Mouse (Mus musculus): Measurements from ENCODE around the gene Phgdh. TPM values are rescaled to one million over a fixed set of nuclear protein-coding genes. Genes with fewer than 3 reads are reported as not detected.

Phgdh gene
- polyA plus RNA-seq, 1 experiment = 30.7 TPM

DNA sequence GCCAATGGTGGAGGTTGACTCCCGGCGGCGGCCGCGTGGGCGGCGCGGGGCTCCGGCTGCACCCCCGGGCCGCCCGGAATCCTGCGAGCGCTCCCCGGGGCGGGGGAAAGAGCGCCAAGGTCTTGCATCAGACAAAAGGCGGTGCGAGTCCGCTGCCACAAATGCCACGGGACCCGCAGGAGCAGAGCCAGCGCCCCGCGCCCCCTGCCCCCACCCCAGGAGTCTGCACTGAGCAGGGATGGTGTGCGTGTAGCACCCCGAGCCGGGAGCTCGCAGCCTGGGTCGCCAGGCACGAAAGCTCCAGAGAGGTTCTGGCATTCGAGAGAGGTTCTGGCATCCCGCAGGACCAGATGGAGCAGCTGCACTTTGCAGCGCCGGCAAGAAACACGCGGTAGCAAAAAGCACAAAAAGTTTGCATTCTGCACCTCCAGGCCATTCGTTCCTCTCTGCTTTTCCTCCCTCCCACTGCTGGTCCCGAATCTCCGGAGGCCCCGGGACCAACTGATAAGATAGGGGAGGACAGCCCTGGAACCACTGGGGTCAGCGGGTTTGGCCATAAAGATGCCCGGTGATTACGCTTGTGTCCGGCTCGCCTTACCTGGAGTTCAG is 589 bp downstream of the Phgdh start:
- under 1% methylated on average over 46 of the region's 46 CpGs for WGBS
- peaks cover 6% of the 10 kb centered on the region; the same call in 1 of the 2 replicates for H3K4me1 ChIP-seq (ENCODE audit: control insufficient read depth, insufficient read depth, low read length)
- no peak for TF ChIP-seq CTCF (IDR thresholded peaks at IDR 0.05; ENCODE audit: control insufficient read depth, insufficient read depth, low read length)
- no peak for TF ChIP-seq POLR2A (IDR thresholded peaks at IDR 0.05; ENCODE audit: borderline replicate concordance, control insufficient read depth, low read depth, low read length)

GRCm38 (mm10) chr3:98338584-98339041 is 1.2 kb downstream of the Phgdh start:
- H3K27ac ChIP-seq (ENCODE audit: control insufficient read depth, insufficient read depth, low read depth, low read length, poor library complexity) = no peak overlapping the region

More for the DNA sequence above, 589 bp downstream of the Phgdh start:
- peak overlapping the region; percentile 61 for H3K4me3 ChIP-seq (replicated peaks; ENCODE audit: control insufficient read depth, low read depth, low read length)
- H3K27ac ChIP-seq (ENCODE audit: control insufficient read depth, insufficient read depth, low read depth, low read length, poor library complexity) = no peak overlapping the region

GRCm38 (mm10) chr3:98336661-98337654 is 2.8 kb downstream of the Phgdh start:
- 53% methylated on average over 22 of the region's 22 CpGs for WGBS
- H3K27ac ChIP-seq (ENCODE audit: control insufficient read depth, insufficient read depth, low read depth, low read length, poor library complexity) = no peak overlapping the region; the same call in 1 of the 2 replicates
- TF ChIP-seq CTCF (IDR thresholded peaks at IDR 0.05; ENCODE audit: control insufficient read depth, insufficient read depth, low read length) (no peak), POLR2A (IDR thresholded peaks at IDR 0.05; ENCODE audit: borderline replicate concordance, control insufficient read depth, low read depth, low read length) (no peak)
- no peak overlapping the region for H3K4me3 ChIP-seq (replicated peaks; ENCODE audit: control insufficient read depth, low read depth, low read length)
- peaks cover 6% of the 10 kb centered on the region; the same call in 1 of the 2 replicates for H3K4me1 ChIP-seq (ENCODE audit: control insufficient read depth, insufficient read depth, low read length)

More at GRCm38 (mm10) chr3:98338584-98339041, 1.2 kb downstream of the Phgdh start:
- WGBS = 2% methylated on average over 15 of the region's 15 CpGs
- Histone ChIP-seq H3K4me3 (replicated peaks; ENCODE audit: control insufficient read depth, low read depth, low read length) (peak overlapping the region; percentile 43), H3K4me1 (ENCODE audit: control insufficient read depth, insufficient read depth, low read length) (peaks cover 6% of the 10 kb centered on the region; the same call in 1 of the 2 replicates)
- TF ChIP-seq POLR2A (IDR thresholded peaks at IDR 0.05; ENCODE audit: borderline replicate concordance, control insufficient read depth, low read depth, low read length) (no peak), CTCF (IDR thresholded peaks at IDR 0.05; ENCODE audit: control insufficient read depth, insufficient read depth, low read length) (no peak)

DNA sequence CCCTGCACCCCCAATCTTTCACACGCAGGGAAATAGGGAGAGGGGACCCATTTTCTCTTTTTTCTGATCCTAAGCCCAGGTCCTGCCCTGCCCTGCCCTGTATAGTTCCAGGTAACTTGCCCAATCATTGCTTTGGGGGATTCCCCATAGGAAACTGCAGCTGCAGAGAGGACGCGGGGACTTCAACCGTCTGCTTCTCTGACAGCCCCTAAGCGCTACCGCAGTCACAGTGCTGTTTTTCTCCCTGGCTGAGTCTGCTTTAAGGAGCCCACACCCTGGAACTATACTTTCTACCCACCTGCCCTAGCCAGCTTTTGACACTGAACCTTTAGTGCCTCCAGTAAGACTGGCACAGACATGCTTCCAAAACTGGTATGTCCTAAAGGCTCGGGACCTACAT is 3.9 kb downstream of the Phgdh start:
- WGBS = 11% methylated on average over 7 of the region's 7 CpGs
- no peak for TF ChIP-seq CTCF (IDR thresholded peaks at IDR 0.05; ENCODE audit: control insufficient read depth, insufficient read depth, low read length)
- TF ChIP-seq POLR2A (IDR thresholded peaks at IDR 0.05; ENCODE audit: borderline replicate concordance, control insufficient read depth, low read depth, low read length) = no peak
- H3K27ac ChIP-seq (ENCODE audit: control insufficient read depth, insufficient read depth, low read depth, low read length, poor library complexity) = peak overlapping the region; percentile 35; the same call in 1 of the 2 replicates
- H3K4me3 ChIP-seq (replicated peaks; ENCODE audit: control insufficient read depth, low read depth, low read length) = no peak overlapping the region
- H3K4me1 ChIP-seq (ENCODE audit: control insufficient read depth, insufficient read depth, low read length) = peaks cover 6% of the 10 kb centered on the region; the same call in 1 of the 2 replicates

DNA sequence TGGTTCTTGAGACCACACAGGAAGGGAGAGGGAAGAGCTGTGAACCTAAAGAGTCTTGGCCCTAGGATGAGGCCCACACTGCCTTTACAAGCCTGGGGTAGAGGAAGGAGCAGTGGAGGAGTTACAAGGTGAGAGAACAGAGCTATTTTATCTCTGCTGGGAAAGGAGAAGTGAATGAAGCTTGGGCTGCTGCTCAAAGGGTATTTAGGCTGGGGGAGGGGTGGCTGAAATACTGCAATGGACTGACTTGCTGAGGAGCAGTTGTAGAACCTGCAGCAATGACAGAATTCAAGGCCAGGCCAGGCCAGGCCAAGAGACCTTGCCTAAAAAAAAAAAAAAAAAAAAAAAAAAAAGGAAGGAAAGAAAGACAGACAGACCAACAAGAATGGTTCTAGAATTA is 4.5 kb downstream of the Phgdh start:
- no peak overlapping the region for H3K4me3 ChIP-seq (replicated peaks; ENCODE audit: control insufficient read depth, low read depth, low read length)
- H3K27ac ChIP-seq (ENCODE audit: control insufficient read depth, insufficient read depth, low read depth, low read length, poor library complexity) = no peak overlapping the region
- H3K4me1 ChIP-seq (ENCODE audit: control insufficient read depth, insufficient read depth, low read length) = peaks cover 6% of the 10 kb centered on the region; the same call in 1 of the 2 replicates
- TF ChIP-seq CTCF (IDR thresholded peaks at IDR 0.05; ENCODE audit: control insufficient read depth, insufficient read depth, low read length) = no peak
- TF ChIP-seq POLR2A (IDR thresholded peaks at IDR 0.05; ENCODE audit: borderline replicate concordance, control insufficient read depth, low read depth, low read length) = no peak

DNA sequence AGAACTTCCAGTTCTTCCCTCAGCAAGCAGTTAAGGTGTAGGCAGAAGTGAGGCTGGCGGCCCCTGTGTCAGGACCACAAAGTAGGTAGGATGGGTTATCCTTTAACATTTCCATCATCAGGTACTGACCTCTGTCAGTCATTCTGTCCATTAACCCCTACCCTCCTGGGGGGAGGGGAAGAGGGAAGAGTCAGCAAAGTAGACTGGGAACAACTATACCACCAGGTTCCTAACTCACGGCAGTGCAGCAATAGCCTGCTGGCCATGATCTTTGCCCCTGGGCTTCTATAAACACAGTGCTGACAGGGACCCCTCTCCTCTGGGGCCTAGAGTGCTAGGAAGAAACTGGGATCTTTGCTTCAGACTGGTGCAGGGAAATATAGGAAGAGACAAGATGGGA is 5.8 kb downstream of the Phgdh start:
- 81% methylated on average over 2 of the region's 2 CpGs for WGBS
- no peak for TF ChIP-seq CTCF (IDR thresholded peaks at IDR 0.05; ENCODE audit: control insufficient read depth, insufficient read depth, low read length)
- no peak for TF ChIP-seq POLR2A (IDR thresholded peaks at IDR 0.05; ENCODE audit: borderline replicate concordance, control insufficient read depth, low read depth, low read length)
- Histone ChIP-seq H3K4me1 (ENCODE audit: control insufficient read depth, insufficient read depth, low read length) (peaks cover 6% of the 10 kb centered on the region; the same call in 1 of the 2 replicates), H3K27ac (ENCODE audit: control insufficient read depth, insufficient read depth, low read depth, low read length, poor library complexity) (no peak overlapping the region), H3K4me3 (replicated peaks; ENCODE audit: control insufficient read depth, low read depth, low read length) (no peak overlapping the region)

DNA sequence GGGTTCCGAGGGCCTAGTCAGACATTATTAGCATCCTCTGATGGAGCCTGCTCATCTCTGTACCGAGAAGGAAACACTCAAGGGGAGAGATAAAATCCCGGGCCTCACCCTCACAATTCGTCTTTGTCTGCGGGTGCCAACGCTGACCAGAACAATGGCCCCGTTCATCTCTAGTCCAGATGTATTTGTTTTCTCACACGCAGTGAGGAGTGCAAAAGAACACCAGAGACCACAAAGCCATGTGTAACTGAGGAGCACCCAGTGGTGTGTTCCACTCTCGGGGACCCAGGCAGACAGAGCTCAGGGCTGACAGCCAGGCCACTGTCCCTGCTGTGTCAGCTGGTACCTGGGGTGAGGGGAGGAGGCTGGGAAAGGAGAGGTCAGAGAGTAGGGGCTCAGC is 15.6 kb downstream of the Phgdh start:
- H3K4me3 ChIP-seq (replicated peaks; ENCODE audit: control insufficient read depth, low read depth, low read length) = no peak overlapping the region
- no peak overlapping the region for H3K27ac ChIP-seq (ENCODE audit: control insufficient read depth, insufficient read depth, low read depth, low read length, poor library complexity)
- H3K4me1 ChIP-seq (ENCODE audit: control insufficient read depth, insufficient read depth, low read length) = no peaks in the 10 kb centered on the region
- WGBS = 83% methylated on average over 9 of the region's 9 CpGs
- TF ChIP-seq CTCF (IDR thresholded peaks at IDR 0.05; ENCODE audit: control insufficient read depth, insufficient read depth, low read length) (no peak), POLR2A (IDR thresholded peaks at IDR 0.05; ENCODE audit: borderline replicate concordance, control insufficient read depth, low read depth, low read length) (no peak)

GRCm38 (mm10) chr3:98322209-98322608 is 17.6 kb downstream of the Phgdh start:
- no peak overlapping the region for H3K4me3 ChIP-seq (replicated peaks; ENCODE audit: control insufficient read depth, low read depth, low read length)
- 54% methylated on average over 5 of the region's 5 CpGs for WGBS
- H3K27ac ChIP-seq (ENCODE audit: control insufficient read depth, insufficient read depth, low read depth, low read length, poor library complexity) = no peak overlapping the region
- H3K4me1 ChIP-seq (ENCODE audit: control insufficient read depth, insufficient read depth, low read length) = no peaks in the 10 kb centered on the region
- TF ChIP-seq POLR2A (IDR thresholded peaks at IDR 0.05; ENCODE audit: borderline replicate concordance, control insufficient read depth, low read depth, low read length) (no peak), CTCF (IDR thresholded peaks at IDR 0.05; ENCODE audit: control insufficient read depth, insufficient read depth, low read length) (no peak)
